Mouse (Mus musculus) lung, postnatal 14 days (tissue): ENCODE results near the gene Kras.

Experiments
- DNase-seq: peaks from one replicate; pipeline ENCODE4 v3.0.0; 2021

Gene Kras

DNA sequence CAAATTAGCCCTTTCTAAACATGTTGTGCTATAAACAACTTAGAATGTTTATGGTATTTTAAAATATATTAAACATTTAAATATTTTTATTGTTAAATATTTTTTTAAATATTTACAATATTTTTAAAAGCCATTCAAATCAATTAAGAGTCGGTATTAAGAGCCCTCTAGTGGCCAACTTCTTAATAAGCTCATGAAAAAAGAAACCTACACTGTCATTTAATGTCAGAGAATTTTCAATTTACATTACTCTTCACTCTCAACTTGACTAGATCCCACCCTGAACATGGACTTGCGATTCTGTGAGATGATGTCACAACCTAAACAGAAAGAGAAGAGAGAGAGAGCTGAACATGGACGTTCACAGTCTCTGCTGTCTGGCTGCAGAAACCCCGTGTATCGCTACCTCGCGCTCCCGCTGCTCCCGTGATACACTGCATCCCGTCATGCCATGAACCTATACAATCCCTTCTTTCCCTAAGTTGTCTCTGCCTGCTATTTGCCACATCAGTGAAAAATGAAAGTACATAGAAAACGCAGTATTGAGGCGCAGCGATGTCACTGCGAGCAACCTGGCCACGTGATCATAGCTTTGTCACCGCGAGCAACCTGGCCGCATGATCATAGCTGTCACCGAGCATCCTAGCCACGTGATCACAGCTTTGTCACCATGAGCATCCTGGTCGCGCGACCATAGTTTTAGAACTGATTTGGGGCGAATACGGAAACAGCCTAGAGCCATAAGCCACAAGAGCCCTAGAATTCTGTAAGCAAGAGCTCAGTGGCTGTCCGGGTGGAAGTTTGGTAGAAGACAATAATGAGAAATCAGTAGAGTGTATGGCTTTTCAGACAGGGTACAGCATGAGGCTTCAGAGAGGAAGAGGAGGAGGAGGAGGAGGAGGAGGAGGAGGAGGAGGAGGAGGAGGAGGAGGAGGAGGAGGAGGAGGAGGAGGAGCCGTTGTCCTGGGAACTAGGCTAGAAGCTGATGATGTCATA is 62.6 kb downstream of the Kras start:
- no peak for DNase-seq

DNA sequence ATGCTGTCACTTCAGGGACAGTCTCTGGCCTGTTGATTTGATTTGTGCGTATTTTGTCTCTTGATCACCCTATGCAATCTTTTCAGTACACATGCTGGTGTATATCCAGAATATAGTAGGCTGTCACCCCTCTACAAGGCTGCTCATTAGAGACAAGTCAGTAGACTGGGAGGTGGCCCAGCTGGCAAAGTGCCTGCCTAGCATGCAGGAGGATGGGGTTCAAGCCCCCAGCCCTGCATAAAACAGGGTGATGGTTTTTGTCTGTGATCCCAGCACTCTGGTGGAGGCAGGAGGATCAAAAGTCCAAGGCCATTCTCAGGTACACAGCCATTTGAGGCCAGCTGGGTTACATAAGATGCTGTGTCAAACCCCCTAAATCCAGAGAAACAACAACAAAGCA is 63.9 kb downstream of the Kras start:
- no peak for DNase-seq

DNA sequence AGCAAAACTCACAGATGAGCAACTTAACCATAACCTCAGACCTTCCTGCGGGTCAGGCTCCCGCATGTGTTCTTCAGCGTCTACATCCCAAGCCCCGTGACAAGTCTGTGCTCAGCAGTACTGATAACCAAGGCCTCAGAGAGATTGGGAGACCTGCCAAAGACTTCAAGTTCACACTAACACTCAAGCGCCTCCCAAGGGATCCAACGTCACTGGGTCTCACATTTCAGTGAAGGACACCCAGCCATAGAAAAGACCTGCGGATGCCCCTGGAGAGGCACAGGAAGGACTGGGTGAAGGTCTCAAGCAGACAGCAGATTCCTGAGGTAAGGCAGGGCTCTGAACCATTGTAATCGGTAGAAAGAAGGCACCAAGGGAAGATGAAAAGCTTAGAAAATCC is 68.0 kb downstream of the Kras start:
- peak; percentile 36 for DNase-seq

DNA sequence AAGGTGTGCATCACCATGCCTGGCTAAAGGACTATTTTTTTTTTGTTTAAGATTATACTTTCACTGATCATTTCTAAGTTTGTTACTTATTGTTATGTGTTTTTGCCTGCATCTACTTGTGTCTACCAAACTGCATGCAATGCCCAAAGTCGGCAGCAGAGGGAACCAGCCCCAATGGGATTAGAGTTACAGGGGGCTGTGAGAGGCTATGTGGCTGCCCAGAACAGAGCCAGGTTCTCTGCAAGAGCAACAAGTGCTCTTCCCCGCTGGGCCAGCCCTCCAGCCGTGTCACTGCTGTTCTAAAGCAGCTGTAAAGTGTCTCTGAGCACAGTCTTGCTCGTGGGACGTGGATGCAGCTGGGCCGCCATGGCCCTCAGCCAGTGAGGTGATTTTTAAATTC is 70.4 kb downstream of the Kras start:
- DNase-seq, result peak; percentile 71

DNA sequence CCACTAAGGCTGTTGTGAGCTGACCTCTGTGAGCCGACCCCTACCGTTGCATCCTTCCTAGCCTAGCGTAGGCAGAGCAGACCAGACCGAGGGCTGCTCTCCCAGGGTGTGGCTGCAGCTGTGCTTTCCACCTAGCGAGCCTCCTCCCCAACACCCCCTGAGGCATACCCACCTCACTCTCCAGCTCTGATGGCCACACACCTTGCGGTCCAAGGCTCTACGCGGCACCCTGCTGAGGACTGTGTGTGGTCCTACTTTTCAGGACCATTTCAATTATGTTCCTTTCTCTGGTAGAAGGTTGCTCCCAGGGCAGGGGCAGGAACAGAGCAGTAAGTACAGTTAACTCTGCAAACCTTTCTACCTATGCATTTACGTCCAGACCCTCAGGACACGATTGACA is 73.6 kb downstream of the Kras start:
- DNase-seq, result no peak

DNA sequence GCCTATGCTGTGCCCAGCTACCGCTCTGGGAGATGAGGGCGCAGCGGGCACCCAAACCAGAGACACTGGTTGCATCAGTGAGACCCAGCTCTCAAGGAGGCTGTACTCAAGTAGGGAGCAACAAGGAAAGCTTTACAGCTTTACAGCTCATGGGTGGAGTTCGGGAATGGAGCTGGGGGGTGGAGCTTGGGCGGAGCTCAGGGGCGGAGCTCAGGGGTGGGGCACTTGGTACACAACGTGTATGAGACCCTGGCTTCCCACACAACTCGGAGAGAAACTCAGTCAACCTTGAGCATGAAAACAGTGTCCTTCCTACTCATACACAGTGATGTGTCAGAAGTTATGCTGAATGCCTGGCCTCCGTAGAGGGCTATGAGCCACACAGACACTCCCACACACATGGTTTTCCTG is 74.5 kb downstream of the Kras start:
- no peak for DNase-seq

DNA sequence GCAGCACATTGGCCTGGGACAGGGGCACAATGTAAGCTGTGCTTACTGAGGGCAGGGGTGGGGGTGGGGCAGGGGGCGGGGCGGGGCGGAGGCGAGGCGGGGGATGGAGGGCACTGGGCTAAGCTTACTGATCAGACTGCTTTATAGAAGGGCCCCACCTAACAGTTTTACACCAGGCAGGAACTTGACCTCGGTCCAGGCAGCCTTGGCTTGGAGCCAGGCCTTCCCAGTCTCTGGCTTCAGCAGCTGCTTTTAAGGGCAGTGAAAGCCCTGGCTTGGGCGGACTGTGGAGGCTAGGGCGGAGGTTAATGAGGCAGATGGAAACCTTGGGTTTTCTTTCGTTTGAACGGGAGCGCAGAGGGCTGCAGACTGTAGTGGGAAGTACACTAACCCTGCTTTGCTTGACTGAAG is 76.3 kb downstream of the Kras start:
- peak; percentile 88 for DNase-seq

DNA sequence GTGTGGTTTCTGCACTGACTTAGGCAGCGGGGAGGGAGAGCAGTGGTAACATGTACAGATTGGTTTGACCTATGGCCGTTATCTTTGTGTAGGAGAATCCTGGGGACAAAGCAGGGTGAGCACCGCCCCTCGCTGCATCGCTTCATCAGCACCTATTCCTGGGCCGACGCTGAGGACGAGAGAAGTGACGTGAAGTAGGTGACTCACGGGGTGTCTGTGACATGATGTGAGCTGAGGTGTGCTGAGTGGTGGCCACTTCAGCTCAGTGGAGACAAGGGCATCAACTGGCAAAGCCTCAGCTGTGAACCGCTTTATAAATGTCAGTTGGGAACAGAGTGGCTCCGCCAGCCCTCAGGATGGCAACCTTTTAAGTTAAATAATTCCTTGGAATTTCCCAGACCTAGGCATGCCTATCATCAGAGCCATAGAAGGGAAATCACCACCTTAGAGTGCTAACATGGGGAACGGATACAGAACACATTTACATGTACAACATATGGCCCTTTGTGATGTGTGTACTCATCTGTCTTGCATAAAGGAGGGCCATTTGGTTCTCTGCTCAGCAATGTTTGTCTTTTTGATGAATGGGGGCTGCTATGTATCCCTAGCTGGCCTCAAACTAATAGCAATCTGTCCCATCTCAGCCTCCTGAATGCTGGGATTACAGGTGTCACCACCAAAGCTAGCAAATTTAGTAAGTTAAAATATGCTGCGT is 78.0 kb downstream of the Kras start:
- no peak for DNase-seq
